Mouse (Mus musculus) hindbrain, embryonic 13.5 days (tissue): ENCODE measurements at regions not wholly inside any gene's neighbourhood (a gene's known extent, or its start where the extent isn't known, plus 50 kb on each side); places are given as distances from the start of the nearest gene placed in this dataset.

Source experiments
- ATAC-seq: fragments of 200-750 bp; cut with Nextera tagmentation; 2 replicates; pipeline ENCODE4 v1.8.0; 2017; ENCODE audit warnings: moderate TSS enrichment; ENCODE audit not compliant: low FRiP score
- H3K27ac ChIP-seq: fragments of 300-500 bp; sonication (generic); 2 replicates; pipeline ENCODE4 v1.5.1; 2015; ENCODE audit warnings: inconsistent platforms, mild to moderate bottlenecking, moderate library complexity
- H3K27me3 ChIP-seq: fragments of 300-500 bp; sonication (generic); 2 replicates; pipeline ENCODE4 v1.6.1; 2015; ENCODE audit warnings: mild to moderate bottlenecking, inconsistent platforms
- H3K36me3 ChIP-seq: fragments of 300-500 bp; sonication (generic); 2 replicates; pipeline ENCODE4 v1.6.1; 2015; ENCODE audit warnings: mild to moderate bottlenecking, inconsistent platforms
- H3K4me1 ChIP-seq: fragments of 300-500 bp; sonication (generic); replicated peaks from 2 replicates; pipeline ENCODE4 v1.6.1; 2015; ENCODE audit warnings: inconsistent platforms
- H3K4me2 ChIP-seq: fragments of 300-500 bp; sonication (generic); 2 replicates; pipeline ENCODE4 v1.6.1; 2015; ENCODE audit warnings: inconsistent platforms, mild to moderate bottlenecking, moderate library complexity
- H3K4me3 ChIP-seq: fragments of 300-500 bp; sonication (generic); 2 replicates; pipeline ENCODE4 v1.5.1; 2015; ENCODE audit warnings: mild to moderate bottlenecking, inconsistent platforms
- H3K9ac ChIP-seq: fragments of 300-500 bp; sonication (generic); 2 replicates; pipeline ENCODE4 v1.6.1; 2015; ENCODE audit warnings: mild to moderate bottlenecking, inconsistent platforms
- H3K9me3 ChIP-seq: fragments of 300-500 bp; sonication (generic); 2 replicates; pipeline ENCODE4 v1.6.1; 2016; ENCODE audit warnings: inconsistent platforms
- whole genome bisulfite sequencing: fragments of 180-500 bp; shearing (Covaris S2); methylation state at CpG from one replicate; pipeline ENCODE4 v1.1.7; 2015; 5-methylcytosine and 5-hydroxymethylcytosine counted together

DNA sequence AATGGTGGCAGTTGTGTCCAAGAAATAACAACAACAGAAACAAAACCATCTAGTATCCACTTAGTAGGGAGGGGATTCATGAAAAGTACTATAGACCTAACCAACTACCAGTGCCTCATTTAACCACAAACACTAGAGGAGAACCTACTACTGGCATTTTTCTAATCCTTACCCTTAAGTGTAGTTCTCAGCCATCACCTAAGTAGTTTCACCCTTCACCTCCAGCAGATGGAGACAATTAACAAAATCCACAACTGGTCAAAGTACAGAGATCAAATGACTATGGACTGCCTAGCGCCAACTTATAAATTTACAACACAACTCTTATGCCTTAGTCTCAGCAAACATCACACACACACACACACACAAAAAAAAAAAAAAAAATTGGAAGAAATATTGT, 874.6 kb downstream of the Kcna4 start:
- Histone ChIP-seq H3K4me1 (no peaks in the 10 kb centered on the region), H3K9me3 (no peaks in the 10 kb centered on the region), H3K4me2 (no peak overlapping the region), H3K9ac (no peak overlapping the region), H3K4me3 (no peak overlapping the region), H3K27me3 (no peaks in the 10 kb centered on the region), H3K36me3 (no peaks in the 10 kb centered on the region), H3K27ac (no peak overlapping the region)
- no peak for ATAC-seq
- WGBS: 81% methylated on average over 1 of the region's 1 CpGs
